Mouse (Mus musculus) cerebellum, adult 2 months (tissue): Measurements from ENCODE around the gene Myo3b.

Source experiments
- CTCF ChIP-seq: fragments of 200-500 bp; IDR thresholded peaks from 2 replicates; pipeline ENCODE4 v1.5.1; 2011; ENCODE audit warnings: low read depth, mild to moderate bottlenecking, control low read depth, low read length, moderate library complexity, borderline replicate concordance; ENCODE audit not compliant: insufficient read depth
- POLR2A ChIP-seq: fragments of 200-500 bp; IDR thresholded peaks from 2 replicates; pipeline ENCODE4 v1.6.1; 2011; ENCODE audit warnings: low read length, control low read depth, borderline replicate concordance; ENCODE audit not compliant: insufficient read depth

DNA sequence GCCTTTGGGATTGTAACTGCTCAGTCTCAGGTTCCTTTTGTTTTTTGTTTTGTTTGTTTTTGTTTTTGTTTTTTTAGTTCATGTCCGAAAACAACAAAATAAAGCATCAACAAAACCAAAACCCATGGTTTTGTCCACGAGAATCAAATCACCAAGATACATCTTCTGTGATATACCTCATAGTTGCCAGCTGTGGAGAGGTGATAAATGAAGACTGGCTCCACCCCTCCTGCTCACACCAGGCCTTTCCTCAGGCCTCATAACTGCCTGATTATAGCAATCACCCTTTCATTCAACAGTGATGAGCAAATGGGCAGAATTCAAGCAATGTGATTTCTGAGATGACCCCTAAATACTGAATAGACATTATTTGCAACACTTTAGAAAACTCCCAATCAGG lies 14.5 kb upstream of the Myo3b start:
- TF ChIP-seq POLR2A (no peak), CTCF (no peak)
